Mouse (Mus musculus): ENCODE results near the gene Nptn. TPM values are rescaled to one million over a fixed set of nuclear protein-coding genes. Genes with fewer than 3 reads are reported as not detected.

Gene Nptn
- polyA plus RNA-seq, 1 experiment: 465 TPM

DNA sequence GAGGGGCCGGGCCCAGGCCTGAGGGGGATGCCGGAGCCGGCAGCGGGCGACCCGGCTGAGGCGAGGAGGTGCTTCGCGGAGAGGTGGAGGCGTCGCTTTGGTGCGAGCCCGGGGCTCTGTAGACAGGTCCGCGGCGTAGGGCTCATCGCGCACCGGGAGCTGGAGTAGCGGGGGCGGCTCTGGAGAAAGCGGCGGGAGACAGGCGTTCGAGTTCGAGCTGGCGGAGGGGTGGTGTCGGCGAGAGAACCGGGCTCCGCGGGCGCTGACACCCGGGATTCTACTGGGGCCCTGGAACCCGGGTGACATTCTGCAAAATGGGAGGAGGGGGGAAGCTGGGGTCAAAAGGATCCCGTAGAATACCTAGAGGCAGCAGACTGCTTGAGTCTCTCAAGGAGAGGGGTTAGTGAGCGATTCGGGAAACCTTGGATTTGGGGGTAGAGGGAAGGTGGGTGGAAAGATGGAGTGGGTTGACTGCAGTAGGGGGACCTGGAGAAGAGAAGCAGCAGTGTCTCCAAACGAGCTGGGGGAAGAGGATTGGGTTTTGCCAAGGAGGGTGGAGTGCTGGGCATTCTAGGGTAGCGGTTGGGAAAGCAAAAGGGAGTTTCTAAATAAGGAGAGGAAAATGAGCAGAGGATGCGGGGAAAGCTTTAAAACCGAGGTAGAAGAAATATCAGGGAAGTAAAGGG is 684 bp downstream of the Nptn start:
- Histone ChIP-seq H3K4me1 (ENCODE audit: control insufficient read depth, insufficient read depth, low read length) (peaks cover 7% of the 10 kb centered on the region), H3K4me3 (replicated peaks; ENCODE audit: extremely low read depth, low read depth, low read length) (peak overlapping the region; percentile 65)
- no peak for DNase-seq
- WGBS: under 1% methylated on average over 42 of the region's 42 CpGs
- TF ChIP-seq POLR2A (IDR thresholded peaks at IDR 0.05; ENCODE audit: borderline replicate concordance, extremely low read depth, low read depth, low read length) (no peak), CTCF (IDR thresholded peaks at IDR 0.05; ENCODE audit: insufficient read depth, low read length) (no peak)

DNA sequence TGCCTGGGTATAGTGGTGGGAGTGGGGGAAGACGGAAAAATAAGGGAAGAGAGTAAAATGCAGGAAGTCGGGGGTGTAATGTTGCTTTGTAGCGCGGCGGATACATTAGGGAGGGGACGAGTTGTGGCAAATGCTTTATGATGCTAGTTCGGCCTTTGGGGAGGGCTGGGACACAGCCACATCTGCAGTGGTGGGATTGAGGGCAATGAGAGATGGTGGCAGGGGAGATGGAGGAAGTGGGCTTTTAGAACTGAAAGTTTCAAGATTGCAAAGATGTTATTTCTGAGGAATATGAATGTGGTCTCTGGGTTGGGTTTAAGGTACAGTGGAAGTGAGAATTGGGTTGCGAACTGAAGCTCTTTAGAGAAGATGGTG is 1.2 kb downstream of the Nptn start:
- peak overlapping the region; percentile 65 for H3K4me3 ChIP-seq (replicated peaks; ENCODE audit: extremely low read depth, low read depth, low read length)
- WGBS: 1% methylated on average over 8 of the region's 8 CpGs
- DNase-seq: peak; percentile 21
- H3K4me1 ChIP-seq (ENCODE audit: control insufficient read depth, insufficient read depth, low read length): peaks cover 7% of the 10 kb centered on the region
- TF ChIP-seq CTCF (IDR thresholded peaks at IDR 0.05; ENCODE audit: insufficient read depth, low read length): no peak
- no peak for TF ChIP-seq POLR2A (IDR thresholded peaks at IDR 0.05; ENCODE audit: borderline replicate concordance, extremely low read depth, low read depth, low read length)

DNA sequence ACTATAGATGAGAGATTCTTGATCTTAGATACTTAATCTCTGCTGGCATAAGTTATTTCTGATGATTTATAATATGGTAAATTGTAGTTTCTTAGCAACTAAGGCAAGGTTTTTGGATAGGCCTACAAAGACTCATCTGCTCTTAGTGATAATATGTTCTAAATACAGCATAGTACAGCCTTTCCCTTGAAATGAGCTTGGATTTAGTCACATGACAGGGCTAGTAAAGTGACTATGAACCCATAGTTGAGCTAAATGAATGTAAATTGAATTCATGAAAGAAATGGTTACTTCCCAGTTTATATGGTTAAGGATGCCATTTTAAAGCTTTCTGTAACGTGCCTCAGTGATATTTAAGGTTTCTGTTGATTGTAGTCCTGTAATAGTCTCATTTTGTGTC is 2.3 kb downstream of the Nptn start:
- peaks cover 7% of the 10 kb centered on the region for H3K4me1 ChIP-seq (ENCODE audit: control insufficient read depth, insufficient read depth, low read length)
- no peak for DNase-seq
- no peak for TF ChIP-seq CTCF (IDR thresholded peaks at IDR 0.05; ENCODE audit: insufficient read depth, low read length)
- no peak for TF ChIP-seq POLR2A (IDR thresholded peaks at IDR 0.05; ENCODE audit: borderline replicate concordance, extremely low read depth, low read depth, low read length)
- 61% methylated on average over 1 of the region's 1 CpGs for WGBS
- no peak overlapping the region for H3K4me3 ChIP-seq (replicated peaks; ENCODE audit: extremely low read depth, low read depth, low read length)

GRCm38 (mm10) chr9:58588657-58589056 is 6.6 kb downstream of the Nptn start:
- 69% methylated on average over 4 of the region's 4 CpGs for WGBS
- Histone ChIP-seq H3K4me3 (replicated peaks; ENCODE audit: extremely low read depth, low read depth, low read length) (no peak overlapping the region), H3K4me1 (ENCODE audit: control insufficient read depth, insufficient read depth, low read length) (peaks cover 5% of the 10 kb centered on the region)
- no peak for DNase-seq
- TF ChIP-seq POLR2A (IDR thresholded peaks at IDR 0.05; ENCODE audit: borderline replicate concordance, extremely low read depth, low read depth, low read length) (no peak), CTCF (IDR thresholded peaks at IDR 0.05; ENCODE audit: insufficient read depth, low read length) (no peak)

DNA sequence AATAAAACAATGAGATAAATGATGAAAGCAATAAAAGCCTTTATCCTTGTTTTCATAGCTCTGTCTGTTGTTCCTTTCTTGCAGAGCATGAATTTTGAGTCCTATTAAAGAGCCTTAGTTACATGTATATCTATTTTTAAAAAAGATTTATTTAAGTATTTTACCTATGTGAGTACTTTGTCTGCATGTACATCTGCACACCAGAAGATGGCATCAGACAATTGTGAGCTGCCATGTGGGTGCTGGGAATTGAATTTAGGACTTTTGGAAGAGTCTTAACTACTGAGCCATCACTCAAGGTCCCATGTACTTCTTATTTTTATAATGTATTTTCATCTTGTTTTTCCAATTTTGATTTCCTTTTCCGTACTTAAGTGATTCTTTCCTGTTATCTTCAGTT is 13.3 kb downstream of the Nptn start:
- no peak for DNase-seq
- no peak overlapping the region for H3K4me3 ChIP-seq (replicated peaks; ENCODE audit: extremely low read depth, low read depth, low read length)
- WGBS: 94% methylated on average over 1 of the region's 1 CpGs
- TF ChIP-seq CTCF (IDR thresholded peaks at IDR 0.05; ENCODE audit: insufficient read depth, low read length) (no peak), POLR2A (IDR thresholded peaks at IDR 0.05; ENCODE audit: borderline replicate concordance, extremely low read depth, low read depth, low read length) (no peak)
- peaks cover 5% of the 10 kb centered on the region for H3K4me1 ChIP-seq (ENCODE audit: control insufficient read depth, insufficient read depth, low read length)

GRCm38 (mm10) chr9:58613790-58614189 is 31.8 kb downstream of the Nptn start:
- TF ChIP-seq CTCF (IDR thresholded peaks at IDR 0.05; ENCODE audit: insufficient read depth, low read length): no peak
- TF ChIP-seq POLR2A (IDR thresholded peaks at IDR 0.05; ENCODE audit: borderline replicate concordance, extremely low read depth, low read depth, low read length): no peak
- no peak for DNase-seq
- 83% methylated on average over 1 of the region's 1 CpGs for WGBS
- H3K4me1 ChIP-seq (ENCODE audit: control insufficient read depth, insufficient read depth, low read length): peaks cover 12% of the 10 kb centered on the region
- H3K4me3 ChIP-seq (replicated peaks; ENCODE audit: extremely low read depth, low read depth, low read length): no peak overlapping the region

GRCm38 (mm10) chr9:58615064-58615938 is 33.3 kb downstream of the Nptn start:
- WGBS: 68% methylated on average over 3 of the region's 3 CpGs
- H3K4me3 ChIP-seq (replicated peaks; ENCODE audit: extremely low read depth, low read depth, low read length): no peak overlapping the region
- no peak for DNase-seq
- H3K4me1 ChIP-seq (ENCODE audit: control insufficient read depth, insufficient read depth, low read length): peaks cover 18% of the 10 kb centered on the region
- no peak for TF ChIP-seq CTCF (IDR thresholded peaks at IDR 0.05; ENCODE audit: insufficient read depth, low read length)
- no peak for TF ChIP-seq POLR2A (IDR thresholded peaks at IDR 0.05; ENCODE audit: borderline replicate concordance, extremely low read depth, low read depth, low read length)

GRCm38 (mm10) chr9:58623009-58623408 is 41.0 kb downstream of the Nptn start:
- TF ChIP-seq CTCF (IDR thresholded peaks at IDR 0.05; ENCODE audit: insufficient read depth, low read length) (no peak), POLR2A (IDR thresholded peaks at IDR 0.05; ENCODE audit: borderline replicate concordance, extremely low read depth, low read depth, low read length) (no peak)
- peaks cover 28% of the 10 kb centered on the region for H3K4me1 ChIP-seq (ENCODE audit: control insufficient read depth, insufficient read depth, low read length)
- H3K4me3 ChIP-seq (replicated peaks; ENCODE audit: extremely low read depth, low read depth, low read length): no peak overlapping the region
- 35% methylated on average over 1 of the region's 1 CpGs for WGBS
- no peak for DNase-seq

- no peak for DNase-seq
- Histone ChIP-seq H3K4me3 (replicated peaks; ENCODE audit: extremely low read depth, low read depth, low read length) (no peak overlapping the region), H3K4me1 (ENCODE audit: control insufficient read depth, insufficient read depth, low read length) (peaks cover 20% of the 10 kb centered on the region)
- 21% methylated on average over 2 of the region's 2 CpGs for WGBS
- no peak for TF ChIP-seq CTCF (IDR thresholded peaks at IDR 0.05; ENCODE audit: insufficient read depth, low read length)
- TF ChIP-seq POLR2A (IDR thresholded peaks at IDR 0.05; ENCODE audit: borderline replicate concordance, extremely low read depth, low read depth, low read length): no peak
Measured at GRCm38 (mm10) chr9:58627197-58627596, 45.2 kb downstream of the Nptn start.
